Mouse (Mus musculus) heart, postnatal 14 days (tissue): ENCODE measurements at regions not wholly inside any gene's neighbourhood (a gene's known extent, or its start where the extent isn't known, plus 50 kb on each side); places are given as distances from the start of the nearest gene placed in this dataset.

ENCODE experiments used
- DNase-seq, 2 experiments: peaks; one replicate each; pipeline ENCODE4 v3.0.0; 2021 to 2022
- intact Hi-C: fragments of 180-260 bp; cut with DNase I; formaldehyde crosslinking; loops from one replicate; pipeline ENCODE4 v1.15.1; 2025

- DNase-seq: no peak
- intact Hi-C loops: loop anchor here (5.0 to 10.0 kb wide), 2 partner anchors 132 to 380 kb away; no protein-coding TSS in a partner anchor
These were observed 184.3 kb upstream of the Nampt start for GRCm38 (mm10) chr12:32635055-32635454.

GRCm38 (mm10) chr12:32637400-32638100 is 181.8 kb upstream of the Nampt start:
- intact Hi-C loops: loop anchor here (1.0 to 10.0 kb wide), 4 partner anchors 130 to 377 kb away; no protein-coding TSS in a partner anchor
- peak in 1 of 2 experiments; percentile 44 for DNase-seq

GRCm38 (mm10) chr12:32640591-32640990 is 178.8 kb upstream of the Nampt start:
- intact Hi-C loops: no loop called here
- no peak for DNase-seq

- DNase-seq: no peak
- intact Hi-C loops: no loop called here
These were observed 176.9 kb upstream of the Nampt start for GRCm38 (mm10) chr12:32642493-32642892.

GRCm38 (mm10) chr12:32653096-32653495 is 166.2 kb upstream of the Nampt start:
- intact Hi-C loops: no loop called here
- no peak for DNase-seq

- intact Hi-C loops: no loop called here
- no peak for DNase-seq
These were observed 163.2 kb upstream of the Nampt start for GRCm38 (mm10) chr12:32656194-32656593.

- DNase-seq: peak; percentile 41 to 44
- intact Hi-C loops: no loop called here
These were observed 157.4 kb upstream of the Nampt start for GRCm38 (mm10) chr12:32661782-32662413.

- no peak for DNase-seq
- intact Hi-C loops: no loop called here
These were observed 153.3 kb upstream of the Nampt start for GRCm38 (mm10) chr12:32666040-32666439.

- intact Hi-C loops: no loop called here
- peak; percentile 13 to 23 for DNase-seq
These were observed 141.4 kb upstream of the Nampt start for GRCm38 (mm10) chr12:32677908-32678307.

GRCm38 (mm10) chr12:32678756-32679155 is 140.6 kb upstream of the Nampt start:
- intact Hi-C loops: no loop called here

GRCm38 (mm10) chr12:32681910-32682309 is 137.4 kb upstream of the Nampt start:
- no peak for DNase-seq
- intact Hi-C loops: no loop called here

More at GRCm38 (mm10) chr12:32678756-32679155, 140.6 kb upstream of the Nampt start:
- DNase-seq: peak; percentile 15 to 63

GRCm38 (mm10) chr12:32683375-32683774 is 136.0 kb upstream of the Nampt start:
- DNase-seq: no peak
- intact Hi-C loops: no loop called here

GRCm38 (mm10) chr12:32685788-32686385 is 133.5 kb upstream of the Nampt start:
- intact Hi-C loops: no loop called here
- no peak for DNase-seq

- intact Hi-C loops: no loop called here
- DNase-seq: no peak
These were observed 130.0 kb upstream of the Nampt start for GRCm38 (mm10) chr12:32689361-32689760.

- intact Hi-C loops: no loop called here
- no peak for DNase-seq
These were observed 129.2 kb upstream of the Nampt start for GRCm38 (mm10) chr12:32690096-32690495.

- DNase-seq: no peak
- intact Hi-C loops: no loop called here
These were observed 127.1 kb upstream of the Nampt start for GRCm38 (mm10) chr12:32692081-32692819.

- intact Hi-C loops: no loop called here
- DNase-seq: no peak
These were observed 126.4 kb upstream of the Nampt start for GRCm38 (mm10) chr12:32692962-32693361.

GRCm38 (mm10) chr12:32693678-32694077 is 125.7 kb upstream of the Nampt start:
- intact Hi-C loops: no loop called here
- DNase-seq: no peak

- intact Hi-C loops: no loop called here
- no peak for DNase-seq
These were observed 122.5 kb upstream of the Nampt start for GRCm38 (mm10) chr12:32696832-32697231.

- intact Hi-C loops: no loop called here
- no peak for DNase-seq
These were observed 110.2 kb upstream of the Nampt start for GRCm38 (mm10) chr12:32709188-32709587.
